Mouse (Mus musculus) ES-E14 (cell line): ENCODE measurements around the gene Frmd3.

ENCODE experiments used
- HCFC1 ChIP-seq: IDR thresholded peaks from 2 replicates; pipeline ENCODE4 v1.6.1; 2012; ENCODE audit warnings: low read length, inconsistent platforms, borderline replicate concordance; ENCODE audit not compliant: insufficient read depth
- ZC3H11A ChIP-seq: IDR thresholded peaks from 2 replicates; pipeline ENCODE4 v1.6.1; 2012; ENCODE audit warnings: low read depth, mild to moderate bottlenecking, inconsistent platforms, low read length, borderline replicate concordance
- ZNF384 ChIP-seq: IDR thresholded peaks from 2 replicates; pipeline ENCODE4 v1.6.1; 2012; ENCODE audit warnings: low read depth, low read length, inconsistent platforms

DNA sequence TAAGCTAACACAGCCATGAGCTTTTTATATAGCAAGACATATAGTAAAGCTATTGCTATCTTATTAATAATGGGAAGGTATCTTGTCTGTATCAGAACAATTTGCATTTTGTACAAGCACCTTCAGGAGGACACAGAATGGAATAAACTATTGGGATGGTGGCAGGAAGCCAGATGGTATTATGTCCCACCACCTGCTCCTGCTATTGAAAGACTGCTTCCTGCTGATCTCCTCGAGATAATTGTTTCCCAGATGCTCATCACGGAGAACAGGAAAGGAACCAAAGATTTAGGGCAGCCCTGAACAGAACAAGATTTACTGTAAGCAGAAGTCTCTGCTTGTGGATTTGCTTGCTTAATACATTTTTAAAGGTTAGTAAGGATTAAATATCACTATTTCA, 63.5 kb downstream of the Frmd3 start:
- TF ChIP-seq ZC3H11A, result no peak
- TF ChIP-seq HCFC1, result no peak
- no peak for TF ChIP-seq ZNF384
